Mouse (Mus musculus) neural tube, embryonic 14.5 days (tissue): ENCODE data around the gene Kcnma1. TPM values are rescaled to one million over a fixed set of nuclear protein-coding genes. Genes with fewer than 3 reads are reported as not detected.

ENCODE experiments used
- ATAC-seq: fragments of 200-750 bp; cut with Nextera tagmentation; 2 replicates; pipeline ENCODE4 v1.8.0; 2017; ENCODE audit warnings: low read depth, mild to moderate bottlenecking, moderate TSS enrichment, moderate library complexity
- H3K27ac ChIP-seq: fragments of 300-500 bp; sonication (generic); 2 replicates; pipeline ENCODE4 v1.5.1; 2014; ENCODE audit warnings: low read depth, mild to moderate bottlenecking, control low read depth, low read length, moderate library complexity, mixed read lengths
- H3K27me3 ChIP-seq: fragments of 300-500 bp; sonication (generic); 2 replicates; pipeline ENCODE4 v1.6.1; 2014; ENCODE audit warnings: low read length; ENCODE audit not compliant: control insufficient read depth, insufficient read depth
- H3K36me3 ChIP-seq: fragments of 300-500 bp; sonication (generic); 2 replicates; pipeline ENCODE4 v1.6.1; 2014; ENCODE audit warnings: low read length, mixed read lengths; ENCODE audit not compliant: control insufficient read depth, insufficient read depth
- H3K4me1 ChIP-seq: fragments of 300-500 bp; sonication (generic); 2 replicates; pipeline ENCODE4 v1.6.1; 2014; ENCODE audit warnings: low read length; ENCODE audit not compliant: control insufficient read depth, insufficient read depth
- H3K4me2 ChIP-seq: fragments of 300-500 bp; sonication (generic); 2 replicates; pipeline ENCODE4 v1.6.1; 2014; ENCODE audit warnings: mild to moderate bottlenecking, low read depth, low read length, control low read depth
- H3K4me3 ChIP-seq: fragments of 300-500 bp; sonication (generic); 2 replicates; pipeline ENCODE4 v1.5.1; 2014; ENCODE audit warnings: low read depth, low read length, control low read depth, mixed read lengths
- H3K9ac ChIP-seq: fragments of 300-500 bp; sonication (generic); replicated peaks from 2 replicates; pipeline ENCODE4 v1.6.1; 2014; ENCODE audit warnings: low read depth, mild to moderate bottlenecking, control low read depth, low read length, mixed read lengths
- H3K9me3 ChIP-seq: fragments of 300-500 bp; sonication (generic); 2 replicates; pipeline ENCODE4 v1.6.1; 2016; ENCODE audit warnings: low read length; ENCODE audit not compliant: control insufficient read depth
- WGBS: fragments of 180-500 bp; shearing (Covaris S2); extraction: QIAGEN DNeasy Blood & Tissue Kit; methylation state at CpG from one replicate; pipeline ENCODE4 v1.1.7; 2014; 5-methylcytosine and 5-hydroxymethylcytosine counted together
- polyA plus RNA-seq: library from polyadenylated mRNA; unstranded; fragments of >200 nt; fragmentation: Nextera tagmentation; extraction: Ambion mirVana; gene quantifications from 2 replicates; pipeline ENCODE4 v1.2.1, GENCODE M21; 2014

Gene Kcnma1
- polyA plus RNA-seq, 1 experiment from 2014 or later, result 28.9 TPM

GRCm38 (mm10) chr14:23762471-23762870, 251.8 kb downstream of the Kcnma1 start:
- Histone ChIP-seq H3K27me3 (no peaks in the 10 kb centered on the region), H3K4me1 (no peaks in the 10 kb centered on the region), H3K36me3 (no peaks in the 10 kb centered on the region), H3K4me2 (no peak overlapping the region), H3K4me3 (no peak overlapping the region), H3K27ac (no peak overlapping the region), H3K9ac (no peak overlapping the region), H3K9me3 (no peaks in the 10 kb centered on the region)
- ATAC-seq, result no peak
- 87% methylated on average over 2 of the region's 2 CpGs for WGBS

GRCm38 (mm10) chr14:23759626-23760025, 254.7 kb downstream of the Kcnma1 start:
- Histone ChIP-seq H3K9ac (no peak overlapping the region), H3K9me3 (no peaks in the 10 kb centered on the region), H3K27me3 (no peaks in the 10 kb centered on the region), H3K4me3 (no peak overlapping the region), H3K4me2 (no peak overlapping the region), H3K27ac (no peak overlapping the region), H3K36me3 (no peaks in the 10 kb centered on the region), H3K4me1 (no peaks in the 10 kb centered on the region)
- 71% methylated on average over 5 of the region's 5 CpGs for WGBS
- ATAC-seq, result no peak

- no peaks in the 10 kb centered on the region for H3K4me1 ChIP-seq
- ATAC-seq, result no peak
- H3K36me3 ChIP-seq, result no peaks in the 10 kb centered on the region
- H3K4me3 ChIP-seq, result no peak overlapping the region
- H3K27ac ChIP-seq, result no peak overlapping the region
- 78% methylated on average over 1 of the region's 1 CpGs for WGBS
- H3K4me2 ChIP-seq, result no peak overlapping the region
- H3K9me3 ChIP-seq, result no peaks in the 10 kb centered on the region
- no peak overlapping the region for H3K9ac ChIP-seq
- H3K27me3 ChIP-seq, result no peaks in the 10 kb centered on the region
These were observed 255.9 kb downstream of the Kcnma1 start for GRCm38 (mm10) chr14:23758421-23758820.

- no peak overlapping the region for H3K27ac ChIP-seq
- H3K4me2 ChIP-seq, result no peak overlapping the region
- no peak for ATAC-seq
- H3K4me3 ChIP-seq, result no peak overlapping the region
- H3K27me3 ChIP-seq, result no peaks in the 10 kb centered on the region
- no peak overlapping the region for H3K9ac ChIP-seq
- H3K36me3 ChIP-seq, result no peaks in the 10 kb centered on the region
- WGBS, result 89% methylated on average over 2 of the region's 2 CpGs
- no peaks in the 10 kb centered on the region for H3K9me3 ChIP-seq
- no peaks in the 10 kb centered on the region for H3K4me1 ChIP-seq
These were observed 266.3 kb downstream of the Kcnma1 start for GRCm38 (mm10) chr14:23748011-23748410.

DNA sequence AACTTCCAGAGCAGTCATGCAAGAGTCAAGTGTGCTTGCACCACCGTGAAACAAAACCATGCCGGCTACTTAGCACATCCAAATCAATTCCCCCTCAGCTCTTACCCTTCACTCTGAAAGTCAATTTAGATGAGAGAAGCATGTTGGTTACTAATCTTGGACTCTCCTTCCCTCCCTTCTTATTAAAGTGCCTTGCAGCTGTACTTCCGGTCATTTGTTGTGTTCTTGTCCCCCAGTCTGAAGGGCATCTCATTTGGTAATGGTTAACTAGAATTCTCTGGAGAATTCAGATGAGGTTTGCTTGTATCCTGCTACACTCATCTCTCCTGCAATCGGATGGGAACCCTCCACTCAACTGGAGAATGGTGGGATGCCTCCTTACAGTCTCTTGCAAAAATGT, 267.3 kb downstream of the Kcnma1 start:
- Histone ChIP-seq H3K4me1 (no peaks in the 10 kb centered on the region), H3K9ac (no peak overlapping the region), H3K27me3 (no peaks in the 10 kb centered on the region), H3K36me3 (no peaks in the 10 kb centered on the region), H3K4me2 (no peak overlapping the region), H3K9me3 (no peaks in the 10 kb centered on the region), H3K4me3 (no peak overlapping the region), H3K27ac (no peak overlapping the region)
- no peak for ATAC-seq
- WGBS, result 91% methylated on average over 4 of the region's 4 CpGs

GRCm38 (mm10) chr14:23741531-23741930, 272.8 kb downstream of the Kcnma1 start:
- no peaks in the 10 kb centered on the region for H3K27me3 ChIP-seq
- no peak overlapping the region for H3K4me3 ChIP-seq
- H3K9ac ChIP-seq, result no peak overlapping the region
- H3K36me3 ChIP-seq, result no peaks in the 10 kb centered on the region
- H3K4me2 ChIP-seq, result no peak overlapping the region
- no peaks in the 10 kb centered on the region for H3K4me1 ChIP-seq
- no peak overlapping the region for H3K27ac ChIP-seq
- no peak for ATAC-seq
- H3K9me3 ChIP-seq, result no peaks in the 10 kb centered on the region

DNA sequence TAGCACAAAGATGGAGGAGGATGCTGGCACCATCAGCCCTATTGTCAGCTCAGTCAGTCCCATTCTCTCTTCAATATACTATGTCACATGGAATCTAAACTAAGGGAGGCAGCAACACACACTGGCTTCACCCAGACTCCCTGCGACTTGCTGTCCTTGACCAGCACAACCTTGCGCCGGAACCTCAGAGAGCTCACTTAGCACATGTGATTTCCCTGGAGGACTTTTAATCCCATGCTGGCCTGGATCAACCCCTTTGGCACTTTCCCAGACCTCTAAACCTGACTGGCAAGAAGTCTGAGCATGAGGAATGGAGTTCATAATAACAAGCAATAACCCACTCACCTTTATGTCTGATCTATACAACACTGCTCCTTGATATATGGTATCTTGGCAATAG, 280.1 kb downstream of the Kcnma1 start:
- Histone ChIP-seq H3K4me3 (no peak overlapping the region), H3K36me3 (no peaks in the 10 kb centered on the region), H3K9me3 (no peaks in the 10 kb centered on the region), H3K27me3 (no peaks in the 10 kb centered on the region), H3K4me2 (no peak overlapping the region), H3K4me1 (no peaks in the 10 kb centered on the region), H3K27ac (no peak overlapping the region), H3K9ac (no peak overlapping the region)
- WGBS, result 93% methylated on average over 3 of the region's 3 CpGs
- no peak for ATAC-seq

DNA sequence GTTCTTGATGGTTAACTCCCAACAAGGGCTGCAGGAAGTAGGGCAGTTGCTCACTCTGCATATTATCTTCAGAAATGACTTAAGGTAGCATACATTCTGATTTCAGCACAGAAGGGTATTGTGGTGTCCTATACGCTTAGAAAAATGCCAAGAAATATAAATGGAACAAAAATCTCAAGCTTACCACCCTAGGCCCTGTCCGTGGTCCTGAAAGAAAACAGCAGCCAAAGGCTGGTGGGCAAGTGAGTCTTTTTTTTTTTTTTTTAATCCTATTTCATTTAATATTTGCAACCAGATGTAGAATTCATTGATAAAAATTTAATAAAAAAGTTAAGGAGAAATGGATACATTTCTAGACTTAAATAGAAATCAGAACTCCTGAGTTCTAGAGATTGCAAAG, 284.9 kb downstream of the Kcnma1 start:
- ATAC-seq, result no peak
- 64% methylated on average over 2 of the region's 2 CpGs for WGBS
- H3K4me3 ChIP-seq, result no peak overlapping the region
- no peak overlapping the region for H3K27ac ChIP-seq
- no peaks in the 10 kb centered on the region for H3K4me1 ChIP-seq
- no peaks in the 10 kb centered on the region for H3K9me3 ChIP-seq
- H3K4me2 ChIP-seq, result no peak overlapping the region
- no peak overlapping the region for H3K9ac ChIP-seq
- H3K36me3 ChIP-seq, result no peaks in the 10 kb centered on the region
- no peaks in the 10 kb centered on the region for H3K27me3 ChIP-seq

DNA sequence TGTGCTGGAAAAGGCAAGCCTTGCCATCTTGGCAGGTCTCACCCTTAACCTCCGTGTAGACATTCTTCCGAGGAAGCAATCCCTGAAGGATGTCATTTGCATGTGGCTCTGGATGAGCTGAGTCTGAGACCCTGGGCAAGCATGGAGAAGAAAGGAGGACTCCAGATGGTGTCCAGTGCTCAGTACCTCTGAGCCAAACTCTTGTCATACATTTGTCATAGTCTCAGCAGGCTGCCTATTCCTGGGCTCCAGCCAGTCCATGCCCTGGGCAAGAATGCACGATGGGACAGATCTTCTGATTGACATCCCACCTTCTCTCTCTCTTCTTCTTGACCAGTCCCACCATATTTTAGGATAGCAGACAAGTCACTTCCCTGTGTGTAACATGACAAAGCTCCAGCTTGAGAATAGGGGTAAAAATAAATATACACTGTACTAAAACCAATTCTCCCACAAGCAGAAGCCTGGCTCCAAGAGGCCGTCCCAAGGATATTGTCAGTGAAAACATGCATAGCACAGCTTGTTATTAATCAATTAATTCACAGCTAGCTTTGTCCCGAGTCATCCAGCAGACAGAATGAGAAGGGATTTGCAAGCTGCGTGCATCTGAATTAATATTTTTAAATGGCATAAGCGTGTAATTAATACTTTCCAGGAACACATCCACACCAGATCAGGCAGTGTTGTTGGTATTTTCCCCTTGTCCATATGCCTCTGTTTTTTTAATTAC, 290.4 kb downstream of the Kcnma1 start:
- Histone ChIP-seq H3K9me3 (no peaks in the 10 kb centered on the region), H3K36me3 (no peaks in the 10 kb centered on the region), H3K27me3 (no peaks in the 10 kb centered on the region), H3K27ac (no peak overlapping the region), H3K4me2 (no peak overlapping the region), H3K9ac (no peak overlapping the region), H3K4me3 (no peak overlapping the region), H3K4me1 (peaks cover 6% of the 10 kb centered on the region)
- ATAC-seq, result no peak
- 49% methylated on average over 7 of the region's 7 CpGs for WGBS
